Mouse (Mus musculus) right cerebral cortex, postnatal 10 days (tissue): ENCODE measurements around the gene Cadm4.
"Not testable (repeated sequence)": the region's sequence is repeated elsewhere in the genome, so short reads cannot be mapped to it uniquely, and the experiment has no call there.

ENCODE experiments used
- DNase-seq, 2 experiments: peaks; one replicate each; pipeline ENCODE4 v3.0.0; 2021; ENCODE audit warnings: low spot score in 2 of 2

Cadm4 gene

GRCm38 (mm10) chr7:24467886-24468285, 13.9 kb upstream of the Cadm4 start:
- no peak for DNase-seq

- no peak for DNase-seq
Measured at GRCm38 (mm10) chr7:24469126-24469525, 12.7 kb upstream of the Cadm4 start.

- DNase-seq: no peak
Measured at GRCm38 (mm10) chr7:24470356-24470755, 11.5 kb upstream of the Cadm4 start.

GRCm38 (mm10) chr7:24472442-24472841, 9.4 kb upstream of the Cadm4 start:
- no peak for DNase-seq

- DNase-seq: no peak
Measured at GRCm38 (mm10) chr7:24472937-24473336, 8.9 kb upstream of the Cadm4 start.

- peak; percentile 76 to 84 for DNase-seq
Measured at GRCm38 (mm10) chr7:24473913-24474529, 7.8 kb upstream of the Cadm4 start.

GRCm38 (mm10) chr7:24474811-24475506, 6.9 kb upstream of the Cadm4 start:
- peak in 1 of 2 experiments; percentile 61 for DNase-seq

- no peak for DNase-seq
Measured at GRCm38 (mm10) chr7:24476338-24476737, 5.5 kb upstream of the Cadm4 start.

GRCm38 (mm10) chr7:24476856-24477255, 5.0 kb upstream of the Cadm4 start:
- no peak for DNase-seq

GRCm38 (mm10) chr7:24478911-24479310, 2.9 kb upstream of the Cadm4 start:
- no peak for DNase-seq

GRCm38 (mm10) chr7:24479685-24480084, 2.1 kb upstream of the Cadm4 start:
- DNase-seq: no peak

- peak in 1 of 2 experiments; percentile 56 for DNase-seq
Measured at GRCm38 (mm10) chr7:24480121-24480941, 1.5 kb upstream of the Cadm4 start.

GRCm38 (mm10) chr7:24480986-24481473, 793 bp upstream of the Cadm4 start:
- DNase-seq: no peak

- no peak for DNase-seq
Measured at GRCm38 (mm10) chr7:24482208-24483020, 591 bp downstream of the Cadm4 start.

- not testable (repeated sequence) for DNase-seq
Measured at GRCm38 (mm10) chr7:24483291-24483690, 1.5 kb downstream of the Cadm4 start.

GRCm38 (mm10) chr7:24485481-24485880, 3.7 kb downstream of the Cadm4 start:
- DNase-seq: peak in 1 of 2 experiments; percentile 52

- DNase-seq: peak in 1 of 2 experiments; percentile 62
Measured at GRCm38 (mm10) chr7:24486654-24487130, 4.9 kb downstream of the Cadm4 start.

- DNase-seq: no peak
Measured at GRCm38 (mm10) chr7:24487403-24487802, 5.6 kb downstream of the Cadm4 start.

- no peak for DNase-seq
Measured at GRCm38 (mm10) chr7:24488303-24488702, 6.5 kb downstream of the Cadm4 start.

GRCm38 (mm10) chr7:24499856-24500577, 18.2 kb downstream of the Cadm4 start:
- no peak for DNase-seq

GRCm38 (mm10) chr7:24500929-24501328, 19.1 kb downstream of the Cadm4 start:
- peak in 1 of 2 experiments; percentile 62 for DNase-seq
